Mouse (Mus musculus): ENCODE results near the gene Unc93a2. TPM values are rescaled to one million over a fixed set of nuclear protein-coding genes. Genes with fewer than 3 reads are reported as not detected.
"Not testable (repeated sequence)": the region's sequence is repeated elsewhere in the genome, so short reads cannot be mapped to it uniquely, and the experiment has no call there.

Gene Unc93a2
- polyA plus RNA-seq, 1 experiment from 2014 or later: 0.14 TPM

DNA sequence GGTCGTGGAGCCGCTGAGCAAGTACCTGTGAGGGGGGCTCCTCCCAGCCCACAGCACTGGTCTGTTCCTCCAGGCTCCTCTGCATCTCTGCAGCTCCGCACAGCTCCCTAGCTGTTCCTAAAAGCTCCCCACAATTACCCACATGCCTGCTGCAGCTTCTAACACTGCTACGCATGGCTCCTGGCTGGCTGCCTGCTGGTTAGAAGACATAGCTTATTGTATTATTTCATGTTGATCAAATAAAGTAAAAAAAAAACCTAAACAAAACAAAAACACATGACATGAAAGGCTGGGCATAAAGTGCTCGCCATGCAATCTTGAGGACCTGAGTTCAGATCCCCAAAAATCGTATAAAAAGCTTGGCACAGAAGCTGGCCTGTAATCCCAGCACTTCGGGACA is 4.6 kb upstream of the Unc93a2 start:
- ATAC-seq (ENCODE audit: insufficient number of reproducible peaks, low FRiP score, low TSS enrichment, low read depth); H3K4me1 ChIP-seq; H3K9ac ChIP-seq; H3K9me3 ChIP-seq; H3K27me3 ChIP-seq; H3K4me2 ChIP-seq; H3K27ac ChIP-seq; H3K4me3 ChIP-seq; H3K36me3 ChIP-seq: not testable (repeated sequence)
- WGBS: 50% methylated on average over 7 of the region's 7 CpGs

- H3K27me3 ChIP-seq, H3K4me1 ChIP-seq, H3K36me3 ChIP-seq, H3K4me3 ChIP-seq, H3K9me3 ChIP-seq, H3K4me2 ChIP-seq, H3K27ac ChIP-seq, H3K9ac ChIP-seq: not testable (repeated sequence)
- WGBS: 59% methylated on average over 8 of the region's 8 CpGs
- 0 out of 2 replicates have a peak, but pooled peaks have one; percentile 17 for ATAC-seq (ENCODE audit: insufficient number of reproducible peaks, low FRiP score, low TSS enrichment, low read depth)
Measured at GRCm38 (mm10) chr17:7388958-7389356, 3.7 kb upstream of the Unc93a2 start.

DNA sequence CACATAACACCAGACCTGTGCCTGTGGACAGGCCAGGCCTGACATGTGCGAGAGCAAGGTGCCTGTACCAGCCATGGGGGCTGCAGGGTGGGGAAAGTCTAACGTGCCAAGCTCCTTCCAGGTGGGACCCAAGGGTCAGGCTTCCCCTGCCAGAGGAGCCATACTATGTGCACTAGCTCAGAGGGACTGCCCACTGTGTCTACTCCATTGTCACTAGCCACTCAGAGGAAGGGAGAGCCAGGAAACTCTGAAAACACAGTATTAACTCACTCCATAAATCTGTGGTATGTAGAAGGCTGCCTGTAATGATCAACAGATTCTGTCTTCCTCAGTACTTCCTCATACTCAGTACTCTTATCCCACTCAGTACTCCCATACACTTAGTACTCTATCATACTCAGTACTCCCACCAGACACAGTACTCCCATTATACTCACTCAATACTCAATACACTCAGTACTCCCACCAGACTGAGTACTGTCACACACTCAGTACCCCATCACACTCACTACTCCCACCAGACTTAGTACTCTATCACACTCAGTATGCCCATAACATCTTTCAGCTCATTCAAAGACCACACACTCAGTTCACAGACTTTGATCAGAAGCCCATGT is 3.2 kb upstream of the Unc93a2 start:
- H3K36me3 ChIP-seq, H3K9me3 ChIP-seq, H3K4me2 ChIP-seq, H3K27me3 ChIP-seq, H3K27ac ChIP-seq, H3K9ac ChIP-seq, H3K4me1 ChIP-seq, H3K4me3 ChIP-seq: not testable (repeated sequence)
- no CpG with 5 or more reads among the region's 2 CpGs for WGBS
- ATAC-seq (ENCODE audit: insufficient number of reproducible peaks, low FRiP score, low TSS enrichment, low read depth): peak; percentile 42; the same call in 1 of the 2 replicates

DNA sequence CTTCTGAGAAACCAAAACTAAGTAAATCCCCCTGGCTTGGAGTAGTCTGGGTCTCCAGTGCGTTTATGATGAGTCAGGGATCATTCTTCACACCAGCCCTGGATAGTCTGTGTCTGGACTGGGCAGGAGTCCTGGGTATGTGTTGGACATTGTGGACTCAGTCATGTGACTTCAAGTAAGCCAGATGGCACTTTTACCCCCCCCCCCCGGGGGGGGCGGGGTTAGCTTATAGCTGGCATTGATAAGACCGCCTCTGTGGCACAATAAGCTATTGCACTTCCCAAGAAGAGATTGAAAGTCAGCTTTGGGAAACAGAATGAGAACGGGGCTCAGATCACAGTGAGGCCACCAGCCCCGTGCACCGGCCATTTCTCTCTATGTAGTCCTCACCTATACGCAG is 752 bp upstream of the Unc93a2 start:
- H3K27ac ChIP-seq; H3K4me3 ChIP-seq; H3K9me3 ChIP-seq; H3K4me1 ChIP-seq; H3K9ac ChIP-seq; H3K4me2 ChIP-seq; H3K36me3 ChIP-seq; ATAC-seq (ENCODE audit: insufficient number of reproducible peaks, low FRiP score, low TSS enrichment, low read depth); H3K27me3 ChIP-seq: not testable (repeated sequence)
- 75% methylated on average over 8 of the region's 8 CpGs for WGBS

- not testable (repeated sequence) for H3K4me1 ChIP-seq; ATAC-seq (ENCODE audit: insufficient number of reproducible peaks, low FRiP score, low TSS enrichment, low read depth); H3K4me3 ChIP-seq; H3K27me3 ChIP-seq; H3K36me3 ChIP-seq; H3K27ac ChIP-seq; H3K4me2 ChIP-seq; H3K9ac ChIP-seq; H3K9me3 ChIP-seq
- 78% methylated on average over 12 of the region's 13 CpGs for WGBS
Measured at GRCm38 (mm10) chr17:7383167-7384143, 1.8 kb downstream of the Unc93a2 start.

GRCm38 (mm10) chr17:7382711-7383110 is 2.6 kb downstream of the Unc93a2 start:
- not testable (repeated sequence) for H3K36me3 ChIP-seq; H3K4me2 ChIP-seq; ATAC-seq (ENCODE audit: insufficient number of reproducible peaks, low FRiP score, low TSS enrichment, low read depth); H3K27ac ChIP-seq; H3K9ac ChIP-seq; H3K9me3 ChIP-seq; H3K4me1 ChIP-seq; H3K27me3 ChIP-seq; H3K4me3 ChIP-seq
- WGBS: 96% methylated on average over 1 of the region's 3 CpGs

DNA sequence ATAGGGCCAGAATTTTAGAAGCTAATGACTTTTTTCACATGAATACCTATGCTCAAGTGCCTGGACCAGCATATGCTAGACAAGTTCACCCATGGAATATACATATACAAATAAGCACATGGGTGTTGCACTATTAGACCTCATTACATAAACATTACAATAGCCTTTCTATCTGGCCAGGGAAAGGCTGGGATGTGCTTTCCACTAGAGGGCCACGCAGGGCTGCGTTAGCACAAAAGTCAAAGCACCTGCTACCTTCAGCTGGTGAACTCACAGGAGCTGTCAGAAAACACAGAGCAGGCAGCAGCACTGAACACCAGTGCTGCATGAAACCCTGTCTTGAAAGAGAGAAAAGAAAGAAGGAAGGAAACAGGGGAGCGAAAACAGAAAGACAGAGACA is 7.4 kb downstream of the Unc93a2 start:
- not testable (repeated sequence) for H3K9me3 ChIP-seq; H3K9ac ChIP-seq; H3K4me3 ChIP-seq; H3K4me2 ChIP-seq; H3K4me1 ChIP-seq; H3K27ac ChIP-seq; ATAC-seq (ENCODE audit: insufficient number of reproducible peaks, low FRiP score, low TSS enrichment, low read depth); H3K36me3 ChIP-seq; H3K27me3 ChIP-seq
- 50% methylated on average over 3 of the region's 3 CpGs for WGBS

DNA sequence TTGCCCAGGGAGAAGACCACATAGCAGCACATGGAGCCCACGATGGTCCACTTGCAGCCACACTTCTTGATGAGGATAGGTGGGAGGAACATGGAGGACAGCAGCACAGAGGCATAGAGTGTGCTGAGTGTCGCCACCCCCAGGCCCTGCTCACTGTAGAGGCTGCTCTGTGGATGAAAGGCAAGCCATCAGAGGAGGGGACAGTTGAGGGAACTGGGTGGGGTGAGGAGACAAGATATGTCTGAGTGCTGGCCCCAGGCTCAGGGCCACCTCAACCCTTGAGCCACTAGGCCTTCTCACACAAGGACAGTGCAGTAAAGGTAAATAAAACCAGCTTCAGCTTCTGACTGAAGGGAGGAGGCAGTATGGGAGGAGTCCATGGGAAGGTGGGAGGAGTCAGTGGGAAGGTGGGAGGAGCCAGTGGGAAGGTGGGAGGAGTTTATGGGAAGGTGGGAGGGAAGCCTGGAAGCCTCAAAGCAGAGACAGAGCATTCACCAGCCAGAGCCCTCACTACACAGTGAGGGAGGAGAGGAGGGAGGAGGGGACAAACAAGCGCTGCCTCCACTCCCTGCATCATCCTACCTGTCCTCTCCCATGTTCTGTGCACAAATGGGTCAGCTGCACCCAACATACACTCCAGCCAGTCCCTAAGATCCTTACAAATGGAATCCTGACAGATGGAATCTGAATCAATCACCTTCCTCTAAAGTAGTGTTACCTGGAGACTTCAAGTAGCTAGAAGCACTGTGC is 8.1 kb downstream of the Unc93a2 start:
- ATAC-seq (ENCODE audit: insufficient number of reproducible peaks, low FRiP score, low TSS enrichment, low read depth): peak; percentile 44; the same call in 1 of the 2 replicates
- H3K4me3 ChIP-seq, H3K36me3 ChIP-seq, H3K27ac ChIP-seq, H3K27me3 ChIP-seq, H3K4me1 ChIP-seq, H3K9ac ChIP-seq, H3K4me2 ChIP-seq, H3K9me3 ChIP-seq: not testable (repeated sequence)
- 100% methylated on average over 1 of the region's 3 CpGs for WGBS

- not testable (repeated sequence) for H3K27me3 ChIP-seq; H3K36me3 ChIP-seq; H3K9me3 ChIP-seq; ATAC-seq (ENCODE audit: insufficient number of reproducible peaks, low FRiP score, low TSS enrichment, low read depth); H3K27ac ChIP-seq; H3K9ac ChIP-seq; H3K4me3 ChIP-seq; H3K4me2 ChIP-seq; H3K4me1 ChIP-seq
- 89% methylated on average over 2 of the region's 5 CpGs for WGBS
Measured at GRCm38 (mm10) chr17:7371879-7372278, 13.4 kb downstream of the Unc93a2 start, which contains the start of gene Gm49630. Gm49630 (minus strand) TSS chr17:7371979.

DNA sequence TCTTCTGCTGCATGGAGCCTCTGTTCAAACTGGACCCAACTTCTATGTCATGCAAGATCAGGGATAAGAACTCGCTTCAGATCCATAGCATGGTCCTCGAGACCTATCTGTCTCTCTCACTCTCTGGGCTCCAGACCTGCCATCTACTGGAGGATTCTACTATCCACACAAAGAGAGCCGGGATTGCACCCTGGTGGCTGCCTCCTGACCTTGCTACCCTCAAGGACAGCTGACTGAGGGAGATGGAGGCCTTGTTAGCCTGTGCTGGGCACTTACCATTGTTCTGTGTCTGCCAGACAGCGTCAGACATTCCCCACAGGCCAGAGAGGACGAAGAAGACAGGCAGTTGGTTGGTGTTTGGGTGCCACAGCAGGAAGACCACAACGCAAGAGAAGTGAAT is 15.9 kb downstream of the Unc93a2 start:
- H3K36me3 ChIP-seq; H3K4me3 ChIP-seq; H3K9me3 ChIP-seq; H3K4me2 ChIP-seq; H3K4me1 ChIP-seq; H3K9ac ChIP-seq; ATAC-seq (ENCODE audit: insufficient number of reproducible peaks, low FRiP score, low TSS enrichment, low read depth); H3K27me3 ChIP-seq; H3K27ac ChIP-seq: not testable (repeated sequence)
- 61% methylated on average over 6 of the region's 6 CpGs for WGBS

GRCm38 (mm10) chr17:7366676-7367374 is 18.4 kb downstream of the Unc93a2 start:
- H3K9me3 ChIP-seq; H3K4me1 ChIP-seq; H3K27ac ChIP-seq; H3K4me2 ChIP-seq; H3K36me3 ChIP-seq; ATAC-seq (ENCODE audit: insufficient number of reproducible peaks, low FRiP score, low TSS enrichment, low read depth); H3K9ac ChIP-seq; H3K4me3 ChIP-seq; H3K27me3 ChIP-seq: not testable (repeated sequence)
- WGBS: 52% methylated on average over 5 of the region's 7 CpGs

All from limb, embryonic 15.5 days (tissue).